Mouse (Mus musculus) bone marrow, adult 2 months (tissue): Measurements from ENCODE around the gene Zbtb48. TPM values are rescaled to one million over a fixed set of nuclear protein-coding genes. Genes with fewer than 3 reads are reported as not detected.

Experiments
- H3K27ac ChIP-seq: fragments of 200-500 bp; 2 replicates; pipeline ENCODE4 v1.5.1; 2012; ENCODE audit warnings: low read depth, mild to moderate bottlenecking, control low read depth, inconsistent platforms, low read length; ENCODE audit not compliant: control insufficient read depth, poor library complexity, insufficient read depth
- H3K4me1 ChIP-seq: fragments of 200-500 bp; 2 replicates; pipeline ENCODE4 v1.6.1; 2011; ENCODE audit warnings: low read length; ENCODE audit not compliant: control insufficient read depth, insufficient read depth
- H3K4me3 ChIP-seq: fragments of 200-500 bp; replicated peaks from 2 replicates; pipeline ENCODE3; 2011; ENCODE audit warnings: mild to moderate bottlenecking, low read depth, low read length, control low read depth; ENCODE audit not compliant: control insufficient read depth
- CTCF ChIP-seq: fragments of 200-500 bp; IDR thresholded peaks from 2 replicates; pipeline ENCODE4 v1.5.1; 2011; ENCODE audit warnings: low read length, control low read depth; ENCODE audit not compliant: control insufficient read depth, insufficient read depth
- POLR2A ChIP-seq: fragments of 200-500 bp; IDR thresholded peaks from 2 replicates; pipeline ENCODE4 v1.6.1; 2011; ENCODE audit warnings: low read depth, mild to moderate bottlenecking, control low read depth, low read length, borderline replicate concordance; ENCODE audit not compliant: control insufficient read depth
- WGBS: fragments of 180-500 bp; shearing (Covaris S2); methylation state at CpG from one replicate; pipeline ENCODE4 v1.1.7; 2018; 5-methylcytosine and 5-hydroxymethylcytosine counted together
- polyA plus RNA-seq: library from polyadenylated mRNA; stranded (reverse); fragments of >200 nt; gene quantifications from 2 replicates; pipeline ENCODE4 v1.2.4, GENCODE M21; 2011; ENCODE audit warnings: low replicate concordance; ENCODE audit not compliant: missing spikeins, insufficient read depth, insufficient read length

Zbtb48 gene
- polyA plus RNA-seq, 1 experiment: 21.0 TPM

DNA sequence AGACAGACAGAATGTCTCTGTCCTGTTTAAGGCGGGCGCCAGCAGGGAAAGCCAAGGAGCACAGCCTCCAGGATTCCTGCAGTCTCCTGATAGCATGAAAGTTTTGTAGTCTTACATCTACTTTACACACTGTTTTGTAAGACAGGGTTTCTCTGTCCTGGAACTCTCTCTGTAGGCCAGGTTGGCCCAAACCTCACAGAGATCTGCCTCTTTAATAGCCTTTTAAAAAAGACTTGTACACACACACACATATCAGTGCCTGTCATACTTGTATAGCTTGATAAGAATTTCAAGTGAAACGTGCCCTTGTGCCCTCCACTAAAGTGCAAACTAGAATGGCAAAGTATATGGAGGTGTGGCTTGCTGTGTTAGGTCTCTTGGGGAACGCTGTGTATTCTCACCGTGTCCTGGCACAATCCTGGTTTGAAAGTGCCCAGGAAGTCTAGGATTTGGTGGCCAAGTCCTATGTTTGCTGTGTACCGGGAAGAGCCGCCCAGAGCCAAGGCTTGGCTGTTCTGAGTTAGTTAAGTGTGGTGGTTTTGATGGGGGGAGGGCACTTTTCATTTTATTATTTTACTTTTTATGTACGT is 16.2 kb downstream of the Zbtb48 start:
- no peak for TF ChIP-seq CTCF
- no peak for TF ChIP-seq POLR2A
- Histone ChIP-seq H3K4me1 (no peaks in the 10 kb centered on the region), H3K4me3 (no peak overlapping the region), H3K27ac (no peak overlapping the region)
- 66% methylated on average over 8 of the region's 8 CpGs for whole genome bisulfite sequencing

DNA sequence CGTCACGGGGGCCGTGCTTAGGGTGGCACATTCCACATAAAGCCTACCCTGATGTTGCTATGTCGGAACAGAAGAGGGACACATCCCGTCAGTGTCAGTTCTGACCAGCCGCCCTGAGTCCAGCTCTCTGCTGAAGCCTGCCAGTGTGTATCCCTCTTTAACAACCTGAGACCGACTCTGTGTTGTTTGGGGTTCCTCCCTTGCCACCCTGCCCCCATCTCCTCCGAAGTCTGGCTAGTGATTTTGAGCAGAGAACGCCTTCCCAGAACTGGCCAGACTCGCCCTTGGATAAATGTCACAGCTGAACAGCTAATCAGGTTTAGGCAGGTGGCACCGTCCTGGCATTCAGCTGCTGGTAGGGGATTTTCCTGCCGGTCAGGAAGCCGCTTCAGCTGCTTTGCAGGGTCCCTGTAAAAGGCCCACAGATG is 16.8 kb downstream of the Zbtb48 start:
- WGBS: 11% methylated on average over 13 of the region's 13 CpGs
- TF ChIP-seq POLR2A: no peak
- TF ChIP-seq CTCF: no peak
- H3K4me3 ChIP-seq: peak overlapping the region; percentile 29
- H3K27ac ChIP-seq: no peak overlapping the region
- H3K4me1 ChIP-seq: no peaks in the 10 kb centered on the region

DNA sequence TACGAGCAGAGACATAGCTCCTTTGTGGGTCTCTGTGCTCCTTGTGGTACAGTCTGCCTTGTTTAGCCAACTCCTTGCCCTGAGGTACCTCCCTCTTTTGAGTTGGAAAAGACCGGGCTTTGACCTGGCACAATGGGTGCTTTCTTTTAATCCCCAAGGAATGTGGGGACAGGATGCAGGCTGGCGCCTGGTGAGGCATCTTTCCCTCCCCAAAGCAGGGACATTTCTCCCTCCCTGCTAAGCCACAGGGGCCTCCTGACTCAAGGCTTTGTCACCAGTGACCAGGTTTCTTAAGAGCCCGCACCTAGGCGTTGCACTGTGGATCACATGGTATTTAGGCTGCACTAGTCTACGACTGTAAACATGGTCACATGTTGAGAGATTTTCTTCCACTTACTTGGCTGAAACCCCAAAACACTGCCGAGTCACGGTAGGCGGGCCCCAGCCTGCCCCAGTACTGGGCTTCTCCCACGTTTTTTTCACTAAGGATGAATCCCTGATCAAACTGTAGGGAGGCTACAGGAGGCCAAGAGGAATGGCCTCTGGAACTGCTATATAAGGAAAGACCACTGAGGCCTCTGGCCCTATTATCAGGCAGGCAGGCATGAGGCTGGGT is 17.3 kb downstream of the Zbtb48 start:
- Histone ChIP-seq H3K27ac (no peak overlapping the region), H3K4me3 (peak overlapping the region; percentile 81), H3K4me1 (no peaks in the 10 kb centered on the region)
- 2% methylated on average over 10 of the region's 10 CpGs for WGBS
- TF ChIP-seq CTCF (no peak), POLR2A (no peak)

DNA sequence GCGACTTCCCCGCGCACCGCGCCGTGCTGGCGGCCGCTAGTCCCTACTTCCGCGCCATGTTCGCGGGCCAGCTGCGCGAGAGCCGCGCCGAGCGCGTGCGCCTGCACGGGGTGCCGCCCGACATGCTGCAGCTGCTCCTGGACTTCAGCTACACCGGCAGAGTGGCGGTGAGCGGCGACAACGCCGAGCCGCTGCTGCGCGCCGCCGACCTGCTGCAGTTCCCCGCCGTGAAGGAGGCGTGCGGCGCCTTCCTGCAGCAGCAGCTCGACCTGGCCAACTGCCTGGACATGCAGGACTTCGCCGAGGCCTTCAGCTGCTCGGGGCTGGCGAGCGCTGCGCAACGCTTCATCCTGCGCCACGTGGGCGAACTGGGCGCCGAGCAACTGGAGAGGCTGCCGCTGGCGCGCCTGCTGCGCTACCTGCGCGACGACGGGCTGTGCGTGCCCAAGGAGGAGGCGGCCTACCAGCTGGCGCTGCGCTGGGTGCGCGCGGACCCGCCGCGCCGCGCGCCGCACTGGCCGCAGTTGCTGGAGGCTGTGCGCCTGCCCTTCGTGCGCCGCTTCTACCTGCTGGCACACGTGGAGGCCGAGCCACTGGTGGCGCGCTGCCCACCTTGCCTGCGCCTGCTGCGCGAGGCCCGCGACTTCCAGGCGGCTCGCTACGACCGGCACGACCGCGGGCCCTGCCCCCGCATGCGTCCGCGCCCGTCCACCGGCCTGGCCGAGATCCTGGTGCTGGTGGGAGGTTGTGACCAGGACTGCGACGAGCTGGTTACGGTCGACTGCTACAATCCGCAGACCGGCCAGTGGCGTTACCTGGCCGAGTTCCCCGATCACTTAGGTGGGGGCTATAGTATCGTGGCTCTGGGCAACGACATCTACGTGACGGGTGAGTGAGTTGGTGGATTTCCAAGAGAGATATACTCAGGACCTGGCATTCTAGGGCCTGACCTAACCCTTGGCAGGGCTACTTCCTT is 18.1 kb downstream of the Zbtb48 start:
- H3K4me1 ChIP-seq: no peaks in the 10 kb centered on the region
- TF ChIP-seq CTCF (no peak), POLR2A (no peak)
- under 1% methylated on average over 115 of the region's 115 CpGs for WGBS

DNA sequence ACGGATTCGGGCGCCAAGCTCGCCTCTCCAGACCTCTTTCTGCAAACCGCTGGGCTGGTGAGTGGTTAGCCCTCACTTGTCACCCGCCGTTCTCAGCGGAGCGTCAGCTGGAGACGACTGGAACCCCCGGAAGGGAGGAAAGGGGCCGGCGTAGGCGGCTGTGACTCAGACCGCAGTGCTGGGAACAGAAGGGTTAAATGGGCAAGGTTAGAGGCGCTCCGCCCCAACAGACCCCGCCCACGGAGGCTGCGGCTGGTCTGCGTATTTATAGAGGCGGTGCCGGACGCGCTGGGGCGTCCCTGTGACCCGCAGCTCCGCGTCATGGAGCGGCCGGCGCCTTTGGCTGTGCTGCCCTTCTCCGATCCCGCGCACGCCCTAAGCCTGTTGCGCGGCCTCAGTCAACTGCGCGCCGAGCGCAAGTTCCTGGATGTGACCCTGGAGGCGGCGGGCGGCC is 18.8 kb downstream of the Zbtb48 start, which contains the start of gene Klhl21:
TSS of gene Klhl21 (plus strand) at position 182 of the 454 bp plus-strand sequence.
- TF ChIP-seq POLR2A (peak; percentile 87), CTCF (no peak)
- peak within 1 kb of the TSS; percentile 81 for H3K4me3 ChIP-seq
- under 1% methylated on average over 45 of the region's 45 CpGs for WGBS
- peak within 1 kb of the TSS; percentile 83 for H3K27ac ChIP-seq
- H3K4me1 ChIP-seq: no peaks in the 10 kb centered on the region

More for the DNA sequence above, 18.1 kb downstream of the Zbtb48 start:
- Histone ChIP-seq H3K27ac (peak overlapping the region; percentile 83), H3K4me3 (peak overlapping the region; percentile 81)

DNA sequence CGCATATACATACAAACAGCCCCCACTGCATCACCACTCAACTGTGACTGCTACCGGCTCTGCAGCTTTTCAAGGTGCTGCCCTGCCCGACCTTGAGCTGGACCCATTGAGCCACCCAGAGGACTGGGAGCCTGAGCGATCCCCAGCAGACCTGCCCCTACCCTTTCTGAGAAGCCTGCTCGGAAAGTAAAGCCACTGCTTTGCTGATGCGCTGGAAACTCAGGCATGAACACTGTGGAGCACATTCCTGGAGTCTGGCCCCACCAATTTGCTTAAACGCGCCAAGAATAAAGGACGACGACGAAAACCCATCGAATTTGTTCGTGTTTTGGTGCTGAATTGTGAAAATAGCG is 19.3 kb downstream of the Zbtb48 start:
- no peak for TF ChIP-seq CTCF
- no peak for TF ChIP-seq POLR2A
- WGBS: 3% methylated on average over 14 of the region's 14 CpGs
- H3K4me3 ChIP-seq: peak overlapping the region; percentile 81
- H3K27ac ChIP-seq: no peak overlapping the region
- H3K4me1 ChIP-seq: no peaks in the 10 kb centered on the region

DNA sequence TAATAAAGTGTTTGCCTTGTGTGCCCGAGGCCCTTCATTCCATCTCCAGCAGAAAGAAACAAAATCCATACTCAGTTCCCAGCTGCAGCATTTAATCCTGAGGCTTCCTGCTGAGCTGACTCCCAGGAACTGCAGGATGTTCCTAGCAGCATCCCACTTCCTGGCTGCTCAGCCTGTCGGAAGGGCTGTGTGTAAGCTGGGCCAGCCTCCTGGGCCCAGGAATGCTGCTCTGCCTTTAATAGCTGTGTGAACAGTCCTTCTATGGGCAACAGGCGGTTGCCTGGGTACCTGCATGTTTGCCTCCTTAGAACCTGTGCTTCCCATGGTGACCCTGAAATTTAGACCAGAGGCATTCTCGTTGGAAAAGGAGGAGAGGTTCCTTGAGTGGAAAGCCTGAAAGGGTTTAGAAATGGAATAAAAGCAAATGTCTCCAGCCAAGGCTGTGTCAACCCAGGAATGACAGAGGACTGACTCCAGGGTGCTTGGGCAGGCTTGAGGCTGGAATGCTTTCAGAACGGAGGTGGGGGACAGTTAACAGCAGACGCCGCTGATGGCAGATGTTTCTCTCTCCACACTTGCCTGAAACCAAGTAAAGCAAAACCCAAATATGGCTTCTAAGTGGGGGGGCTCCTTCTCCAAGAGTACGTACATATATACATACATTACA is 19.9 kb downstream of the Zbtb48 start:
- H3K4me3 ChIP-seq: no peak overlapping the region
- 47% methylated on average over 8 of the region's 8 CpGs for WGBS
- TF ChIP-seq POLR2A: no peak
- TF ChIP-seq CTCF: no peak
- no peak overlapping the region for H3K27ac ChIP-seq
- H3K4me1 ChIP-seq: no peaks in the 10 kb centered on the region

DNA sequence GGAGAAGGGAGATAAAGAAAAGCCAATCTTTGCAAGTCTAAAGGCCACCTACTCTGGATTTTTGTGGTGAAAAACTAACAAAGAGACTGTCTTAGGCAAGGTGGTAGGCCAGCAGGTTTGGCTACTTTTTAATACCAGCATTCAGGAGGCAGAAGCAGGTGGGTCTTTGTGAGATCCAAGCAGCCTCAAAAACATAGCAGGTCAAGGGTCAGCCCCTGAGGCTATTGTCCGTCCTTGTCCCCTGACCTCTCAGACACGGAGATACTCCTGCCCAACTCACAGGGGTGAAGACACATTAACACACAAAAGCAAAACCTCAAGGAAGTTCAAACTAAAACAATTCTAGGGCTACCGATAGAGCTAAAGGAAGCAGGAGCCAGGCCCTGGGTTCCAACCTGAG is 20.7 kb downstream of the Zbtb48 start:
- TF ChIP-seq POLR2A: no peak
- no peak for TF ChIP-seq CTCF
- WGBS: 89% methylated on average over 3 of the region's 3 CpGs
- no peaks in the 10 kb centered on the region for H3K4me1 ChIP-seq
- no peak overlapping the region for H3K27ac ChIP-seq
- H3K4me3 ChIP-seq: no peak overlapping the region
